Mouse (Mus musculus) heart, postnatal 0 days (tissue): Measurements from ENCODE around the gene Tmem117.

Experiments used
- CTCF ChIP-seq: IDR thresholded peaks from 2 replicates; pipeline ENCODE4 v1.5.1; 2016; ENCODE audit warnings: antibody characterized with exemption, control low read depth, low read depth
- EP300 ChIP-seq: IDR thresholded peaks from 2 replicates; pipeline ENCODE4 v1.6.1; 2016; ENCODE audit warnings: antibody characterized with exemption, low read depth

- no peak for TF ChIP-seq CTCF
- no peak for TF ChIP-seq EP300
Observed at GRCm38 (mm10) chr15:94651350-94651749, 22.3 kb downstream of the Tmem117 start.
